Mouse (Mus musculus): ENCODE measurements at regions not wholly inside any gene's neighbourhood (a gene's known extent, or its start where the extent isn't known, plus 50 kb on each side); places are given as distances from the start of the nearest gene placed in this dataset.

- no peak overlapping the region for H3K4me3 ChIP-seq (replicated peaks)
- no peak overlapping the region for H3K27ac ChIP-seq
- no peaks in the 10 kb centered on the region; the same call in 1 of the 2 replicates for H3K4me1 ChIP-seq
- H3K36me3 ChIP-seq (replicated peaks) = no peaks in the 10 kb centered on the region
- ATAC-seq (ENCODE audit: low FRiP score) = no peak
- no peaks in the 10 kb centered on the region for H3K9me3 ChIP-seq
- WGBS = 82% methylated on average over 7 of the region's 7 CpGs
- H3K4me2 ChIP-seq = no peak overlapping the region
- no peak overlapping the region for H3K9ac ChIP-seq
- no peaks in the 10 kb centered on the region for H3K27me3 ChIP-seq
Observed at GRCm38 (mm10) chr14:46258551-46258950, 120.7 kb upstream of the Gm15217 start.

DNA sequence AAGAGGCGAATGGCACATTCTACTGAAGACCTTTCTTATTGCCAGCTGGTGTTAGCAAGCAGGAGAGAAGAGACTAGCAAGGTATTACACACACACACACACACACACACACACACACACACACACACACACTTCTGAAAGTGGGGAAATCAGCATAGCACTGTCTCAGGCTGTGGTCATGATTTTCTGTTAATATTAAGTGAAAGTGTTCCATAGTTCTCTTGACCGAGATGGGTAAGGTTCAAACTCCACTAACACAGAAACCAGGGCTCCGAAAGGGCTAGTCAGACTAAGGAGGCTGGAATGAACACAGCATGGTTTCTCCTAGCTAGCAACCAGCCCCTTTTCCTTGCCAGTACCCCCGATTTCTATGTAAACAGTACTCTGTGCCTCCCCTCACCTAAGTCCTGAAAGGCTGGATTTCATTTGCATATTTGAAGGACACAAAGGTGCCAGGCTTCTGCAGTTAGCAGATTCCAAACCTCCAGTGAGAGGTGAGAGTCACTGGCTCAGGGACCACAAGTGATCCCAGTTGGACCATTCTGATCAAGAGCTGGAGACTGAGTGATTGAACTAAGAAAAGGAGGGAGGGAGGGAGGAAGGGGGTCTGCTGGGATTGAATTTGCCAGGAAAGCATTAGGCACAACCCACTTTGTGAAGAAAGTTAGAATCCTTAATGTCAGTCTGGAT is 118.8 kb upstream of the Gm15217 start:
- H3K27ac ChIP-seq = no peak overlapping the region
- ATAC-seq (ENCODE audit: low FRiP score) = no peak
- WGBS = 64% methylated on average over 4 of the region's 4 CpGs
- H3K9ac ChIP-seq = no peak overlapping the region
- H3K36me3 ChIP-seq (replicated peaks) = no peaks in the 10 kb centered on the region
- no peak overlapping the region for H3K4me2 ChIP-seq
- H3K9me3 ChIP-seq = no peaks in the 10 kb centered on the region
- no peak overlapping the region for H3K4me3 ChIP-seq (replicated peaks)
- H3K4me1 ChIP-seq = no peaks in the 10 kb centered on the region; the same call in 1 of the 2 replicates
- H3K27me3 ChIP-seq = no peaks in the 10 kb centered on the region

DNA sequence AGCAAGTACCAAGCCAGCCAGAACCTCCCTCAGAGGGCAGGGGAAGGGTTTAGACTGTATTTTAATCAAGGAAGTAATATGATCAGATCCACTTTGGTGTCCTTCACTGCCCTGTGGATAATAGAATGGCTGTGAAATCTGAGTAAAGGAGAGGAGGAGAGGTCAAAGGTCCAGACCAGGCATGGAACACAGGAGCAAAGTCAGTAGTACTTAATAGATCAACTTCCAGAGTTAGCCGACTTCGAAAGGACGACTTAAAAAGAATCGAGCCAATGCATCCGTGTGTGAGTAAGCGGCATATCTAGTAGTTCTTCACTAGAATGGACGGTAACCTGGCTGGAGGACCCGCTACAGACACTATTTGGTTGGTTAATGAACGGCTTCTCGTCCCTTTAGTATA is 103.8 kb upstream of the Gm15217 start:
- Histone ChIP-seq H3K36me3 (replicated peaks) (no peaks in the 10 kb centered on the region), H3K4me3 (replicated peaks) (no peak overlapping the region), H3K27ac (no peak overlapping the region), H3K27me3 (no peaks in the 10 kb centered on the region), H3K9me3 (no peaks in the 10 kb centered on the region), H3K9ac (no peak overlapping the region), H3K4me1 (no peaks in the 10 kb centered on the region), H3K4me2 (no peak overlapping the region)
- no peak for ATAC-seq (ENCODE audit: low FRiP score)
- 89% methylated on average over 10 of the region's 10 CpGs for WGBS

DNA sequence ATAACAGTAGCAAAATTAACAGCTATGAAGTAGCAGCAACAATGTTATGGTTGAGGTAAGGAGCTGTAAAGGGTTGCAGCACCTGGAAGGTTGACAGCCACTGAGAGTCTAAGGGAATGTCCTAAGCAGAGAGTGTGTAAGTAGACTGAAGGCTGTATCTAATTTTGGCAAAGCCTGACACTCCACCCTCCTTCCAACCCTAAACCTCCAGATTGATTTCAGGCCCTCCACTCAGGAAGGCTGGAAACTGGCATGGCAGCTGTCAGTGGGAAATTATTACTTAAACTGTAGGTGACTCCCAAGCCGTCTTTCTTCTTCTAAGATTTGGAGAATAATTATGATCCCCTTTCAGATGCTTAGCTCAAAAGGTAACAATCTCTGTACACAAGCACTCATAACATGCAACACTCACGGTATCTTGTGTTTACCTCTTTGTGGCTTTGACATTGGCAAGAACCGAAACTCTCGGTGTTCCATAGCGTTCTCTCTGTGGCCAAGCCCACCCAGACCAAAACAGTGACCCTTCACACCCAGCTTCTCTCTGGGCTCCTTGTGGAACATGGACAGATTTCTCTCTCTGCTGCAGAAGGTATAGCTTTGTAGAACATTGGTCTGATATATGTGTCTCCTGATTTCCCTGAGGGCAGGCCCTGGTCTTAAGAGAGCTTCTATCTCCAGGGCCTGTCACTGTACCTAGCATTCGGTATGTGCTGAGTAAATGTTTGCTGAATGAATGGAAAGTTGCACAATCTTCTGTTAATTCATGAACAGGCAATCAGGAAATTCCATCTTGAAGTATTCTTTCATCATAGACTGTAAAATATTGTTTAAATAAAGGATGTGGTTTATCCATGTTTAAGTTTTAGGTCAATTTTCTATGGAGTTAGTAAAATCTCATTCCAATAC is 102.0 kb upstream of the Gm15217 start:
- Histone ChIP-seq H3K9me3 (no peaks in the 10 kb centered on the region), H3K4me1 (no peaks in the 10 kb centered on the region), H3K27me3 (no peaks in the 10 kb centered on the region), H3K27ac (no peak overlapping the region), H3K4me3 (replicated peaks) (no peak overlapping the region), H3K9ac (no peak overlapping the region), H3K36me3 (replicated peaks) (no peaks in the 10 kb centered on the region), H3K4me2 (no peak overlapping the region)
- no peak for ATAC-seq (ENCODE audit: low FRiP score)
- WGBS = 91% methylated on average over 6 of the region's 6 CpGs

- Histone ChIP-seq H3K27me3 (no peaks in the 10 kb centered on the region), H3K9me3 (no peaks in the 10 kb centered on the region), H3K27ac (no peak overlapping the region), H3K4me2 (no peak overlapping the region), H3K4me3 (replicated peaks) (no peak overlapping the region), H3K36me3 (replicated peaks) (no peaks in the 10 kb centered on the region), H3K4me1 (no peaks in the 10 kb centered on the region), H3K9ac (no peak overlapping the region)
- no peak for ATAC-seq (ENCODE audit: low FRiP score)
- WGBS = 90% methylated on average over 9 of the region's 9 CpGs
Observed at GRCm38 (mm10) chr14:46277832-46278611, 101.2 kb upstream of the Gm15217 start.

- Histone ChIP-seq H3K9me3 (no peaks in the 10 kb centered on the region), H3K4me3 (replicated peaks) (no peak overlapping the region), H3K4me2 (no peak overlapping the region), H3K36me3 (replicated peaks) (no peaks in the 10 kb centered on the region), H3K27ac (no peak overlapping the region), H3K27me3 (no peaks in the 10 kb centered on the region), H3K9ac (no peak overlapping the region), H3K4me1 (no peaks in the 10 kb centered on the region)
- no peak for ATAC-seq (ENCODE audit: low FRiP score)
- WGBS = 75% methylated on average over 2 of the region's 2 CpGs
Observed at GRCm38 (mm10) chr14:46292398-46292797, 86.8 kb upstream of the Gm15217 start.

DNA sequence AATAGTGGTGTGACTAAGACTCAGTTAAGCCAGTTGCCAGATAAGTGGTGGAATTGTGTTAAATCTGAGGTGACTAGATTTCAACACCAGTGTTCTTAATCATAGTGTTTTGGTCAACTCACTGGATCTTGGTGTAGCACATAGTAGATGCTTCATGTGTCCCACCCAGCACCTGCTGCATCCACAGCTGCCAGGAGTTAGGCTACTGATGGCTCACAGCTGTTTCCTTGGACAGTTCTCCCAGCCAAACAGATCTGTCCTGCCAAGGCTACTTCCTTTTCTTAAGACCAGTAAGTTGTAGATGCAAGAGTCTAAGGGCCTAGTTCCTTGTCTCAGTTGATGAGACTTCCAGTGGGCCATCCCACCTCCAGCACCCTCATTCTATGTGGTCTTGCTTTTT is 82.9 kb upstream of the Gm15217 start:
- Histone ChIP-seq H3K9ac (no peak overlapping the region), H3K27me3 (no peaks in the 10 kb centered on the region), H3K4me3 (replicated peaks) (no peak overlapping the region), H3K4me2 (no peak overlapping the region), H3K9me3 (no peaks in the 10 kb centered on the region), H3K4me1 (no peaks in the 10 kb centered on the region), H3K27ac (no peak overlapping the region), H3K36me3 (replicated peaks) (no peaks in the 10 kb centered on the region)
- ATAC-seq (ENCODE audit: low FRiP score) = no peak

GRCm38 (mm10) chr14:46300546-46300945 is 78.7 kb upstream of the Gm15217 start:
- WGBS = 86% methylated on average over 1 of the region's 1 CpGs
- no peak overlapping the region for H3K9ac ChIP-seq
- no peaks in the 10 kb centered on the region for H3K4me1 ChIP-seq
- no peaks in the 10 kb centered on the region for H3K9me3 ChIP-seq
- H3K4me3 ChIP-seq (replicated peaks) = no peak overlapping the region
- no peak overlapping the region for H3K27ac ChIP-seq
- ATAC-seq (ENCODE audit: low FRiP score) = no peak
- H3K36me3 ChIP-seq (replicated peaks) = no peaks in the 10 kb centered on the region
- no peaks in the 10 kb centered on the region for H3K27me3 ChIP-seq
- no peak overlapping the region for H3K4me2 ChIP-seq

DNA sequence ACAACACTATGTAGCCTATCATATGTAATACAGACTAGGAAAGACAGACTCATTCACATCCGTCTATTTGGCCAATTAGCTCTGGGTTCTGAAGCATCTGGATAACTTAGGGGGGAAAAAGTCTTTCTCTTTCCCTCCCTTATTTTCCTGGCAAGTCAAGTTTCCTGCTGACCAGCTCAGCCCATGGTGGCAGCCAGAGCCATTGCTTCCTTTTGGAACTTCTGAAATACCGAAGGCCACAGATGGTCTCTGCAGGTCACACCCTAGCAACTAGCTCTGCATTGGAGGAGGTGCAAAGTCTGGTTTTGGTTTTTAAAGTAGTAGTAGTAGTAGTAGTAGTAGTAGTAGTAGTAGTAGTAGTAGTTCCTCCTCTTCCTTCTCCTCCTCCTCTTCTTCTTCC is 76.6 kb upstream of the Gm15217 start:
- Histone ChIP-seq H3K36me3 (replicated peaks) (no peaks in the 10 kb centered on the region), H3K27me3 (no peaks in the 10 kb centered on the region), H3K9me3 (no peaks in the 10 kb centered on the region), H3K27ac (no peak overlapping the region), H3K9ac (no peak overlapping the region), H3K4me2 (no peak overlapping the region), H3K4me3 (replicated peaks) (no peak overlapping the region), H3K4me1 (no peaks in the 10 kb centered on the region)
- 91% methylated on average over 2 of the region's 2 CpGs for WGBS
- ATAC-seq (ENCODE audit: low FRiP score) = no peak

- H3K36me3 ChIP-seq (replicated peaks) = no peaks in the 10 kb centered on the region
- H3K9me3 ChIP-seq = no peaks in the 10 kb centered on the region
- no peak for ATAC-seq (ENCODE audit: low FRiP score)
- H3K9ac ChIP-seq = no peak overlapping the region
- H3K27me3 ChIP-seq = no peaks in the 10 kb centered on the region
- H3K4me1 ChIP-seq = no peaks in the 10 kb centered on the region
- H3K27ac ChIP-seq = no peak overlapping the region
- no peak overlapping the region for H3K4me3 ChIP-seq (replicated peaks)
- no peak overlapping the region for H3K4me2 ChIP-seq
- 76% methylated on average over 4 of the region's 4 CpGs for WGBS
Observed at GRCm38 (mm10) chr14:46305267-46305666, 73.9 kb upstream of the Gm15217 start.

- no peak overlapping the region for H3K9ac ChIP-seq
- no peak overlapping the region for H3K27ac ChIP-seq
- no peaks in the 10 kb centered on the region for H3K36me3 ChIP-seq (replicated peaks)
- WGBS = 84% methylated on average over 4 of the region's 4 CpGs
- H3K4me2 ChIP-seq = no peak overlapping the region
- ATAC-seq (ENCODE audit: low FRiP score) = no peak
- H3K4me3 ChIP-seq (replicated peaks) = no peak overlapping the region
- H3K4me1 ChIP-seq = no peaks in the 10 kb centered on the region
- H3K27me3 ChIP-seq = no peaks in the 10 kb centered on the region
- H3K9me3 ChIP-seq = no peaks in the 10 kb centered on the region
Observed at GRCm38 (mm10) chr14:46313064-46313463, 66.2 kb upstream of the Gm15217 start.

GRCm38 (mm10) chr14:46316521-46316920 is 62.7 kb upstream of the Gm15217 start:
- no peaks in the 10 kb centered on the region for H3K9me3 ChIP-seq
- no peak overlapping the region for H3K4me3 ChIP-seq (replicated peaks)
- H3K9ac ChIP-seq = no peak overlapping the region
- H3K36me3 ChIP-seq (replicated peaks) = no peaks in the 10 kb centered on the region
- WGBS = 90% methylated on average over 5 of the region's 5 CpGs
- H3K4me1 ChIP-seq = no peaks in the 10 kb centered on the region
- H3K27ac ChIP-seq = no peak overlapping the region
- no peak overlapping the region for H3K4me2 ChIP-seq
- no peaks in the 10 kb centered on the region for H3K27me3 ChIP-seq
- no peak for ATAC-seq (ENCODE audit: low FRiP score)

All from forebrain, embryonic 12.5 days (tissue).